Mouse (Mus musculus): ENCODE results near the gene Prr12.

The Prr12 gene

GRCm38 (mm10) chr7:45024281-45025248 lies 28.1 kb downstream of the Prr12 start:
- no peak for DNase-seq (ENCODE audit: low read depth, low spot score)

- peak; percentile 28 for DNase-seq (ENCODE audit: low read depth, low spot score)
Measured at GRCm38 (mm10) chr7:45023711-45024110, 29.0 kb downstream of the Prr12 start.

- no peak for DNase-seq (ENCODE audit: low read depth, low spot score)
Measured at GRCm38 (mm10) chr7:45020225-45020624, 32.5 kb downstream of the Prr12 start.

- DNase-seq (ENCODE audit: low read depth, low spot score) = no peak
Measured at GRCm38 (mm10) chr7:45019031-45019571, 33.6 kb downstream of the Prr12 start.

GRCm38 (mm10) chr7:45017242-45018061 lies 35.2 kb downstream of the Prr12 start, which contains the start of gene Rras:
Gene Rras, plus strand, starts transcription at chr7:45017961.
- DNase-seq (ENCODE audit: low read depth, low spot score) = peak; percentile 98

GRCm38 (mm10) chr7:45016761-45017160 lies 35.9 kb downstream of the Prr12 start:
- DNase-seq (ENCODE audit: low read depth, low spot score) = no peak

GRCm38 (mm10) chr7:45015957-45016612 lies 36.6 kb downstream of the Prr12 start, which contains the start of gene Scaf1:
Gene Scaf1, minus strand, starts transcription at chr7:45016363.
- peak; percentile 100 for DNase-seq (ENCODE audit: low read depth, low spot score)

- no peak for DNase-seq (ENCODE audit: low read depth, low spot score)
Measured at GRCm38 (mm10) chr7:45015344-45015956, 37.2 kb downstream of the Prr12 start.

- no peak for DNase-seq (ENCODE audit: low read depth, low spot score)
Measured at GRCm38 (mm10) chr7:45014096-45014451, 38.6 kb downstream of the Prr12 start.

GRCm38 (mm10) chr7:45013366-45014095 lies 39.1 kb downstream of the Prr12 start:
- no peak for DNase-seq (ENCODE audit: low read depth, low spot score)

GRCm38 (mm10) chr7:45012824-45013223 lies 39.9 kb downstream of the Prr12 start:
- DNase-seq (ENCODE audit: low read depth, low spot score) = no peak

- no peak for DNase-seq (ENCODE audit: low read depth, low spot score)
Measured at GRCm38 (mm10) chr7:45012011-45012410, 40.7 kb downstream of the Prr12 start.

- no peak for DNase-seq (ENCODE audit: low read depth, low spot score)
Measured at GRCm38 (mm10) chr7:45008411-45008810, 44.3 kb downstream of the Prr12 start.

- no peak for DNase-seq (ENCODE audit: low read depth, low spot score)
Measured at GRCm38 (mm10) chr7:45007846-45008245, 44.8 kb downstream of the Prr12 start.

- no peak for DNase-seq (ENCODE audit: low read depth, low spot score)
Measured at GRCm38 (mm10) chr7:45007141-45007540, 45.5 kb downstream of the Prr12 start.

GRCm38 (mm10) chr7:45006503-45006902 lies 46.2 kb downstream of the Prr12 start:
- DNase-seq (ENCODE audit: low read depth, low spot score) = no peak

- DNase-seq (ENCODE audit: low read depth, low spot score) = no peak
Measured at GRCm38 (mm10) chr7:45005321-45005992, 47.2 kb downstream of the Prr12 start.

- DNase-seq (ENCODE audit: low read depth, low spot score) = no peak
Measured at GRCm38 (mm10) chr7:45004546-45004945, 48.1 kb downstream of the Prr12 start.

- DNase-seq (ENCODE audit: low read depth, low spot score) = no peak
Measured at GRCm38 (mm10) chr7:45002440-45002839, 50.2 kb downstream of the Prr12 start.

Measured in CD4-positive helper T cell, adult 2 months (primary cell).